Mouse (Mus musculus) ES-Bruce4 (cell line): ENCODE results near the gene Lrrc66.

ENCODE experiments used
- CTCF ChIP-seq: IDR thresholded peaks from one replicate; pipeline ENCODE4 v1.8.1; 2011; ENCODE audit warnings: low read depth, low read length
- POLR2A ChIP-seq: IDR thresholded peaks from one replicate; pipeline ENCODE4 v1.8.1; 2011; ENCODE audit warnings: low read length; ENCODE audit not compliant: insufficient read depth

DNA sequence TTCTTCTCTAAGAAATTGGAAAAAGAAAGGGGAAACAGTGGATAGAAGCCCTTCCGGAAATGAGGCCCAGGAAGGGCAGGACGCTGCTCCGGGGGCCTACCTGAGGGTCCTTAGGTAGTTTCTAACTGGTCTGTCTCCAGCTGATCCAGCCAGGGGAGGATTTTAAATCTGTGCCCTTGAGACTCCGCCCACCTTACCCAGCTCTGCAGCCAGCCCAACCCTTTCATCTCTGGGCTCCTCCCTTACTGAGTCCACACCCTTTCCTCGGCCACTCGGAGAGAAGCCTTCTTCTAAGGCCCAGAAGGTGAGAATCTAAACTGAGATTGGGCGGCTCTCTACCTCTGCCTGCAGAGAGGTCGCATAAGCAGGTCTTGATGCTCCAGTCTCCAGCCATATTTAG is at the start of gene Lrrc66:
- TF ChIP-seq CTCF (no peak), POLR2A (no peak)
